Mouse (Mus musculus) neutrophil, adult 5-6 weeks (primary cell): ENCODE measurements around the gene Psg26. TPM values are rescaled to one million over a fixed set of nuclear protein-coding genes. Genes with fewer than 3 reads are reported as not detected.
"Not testable (repeated sequence)": the region's sequence is repeated elsewhere in the genome, so short reads cannot be mapped to it uniquely, and the experiment has no call there.

Experiments
- ATAC-seq: fragments of 151-379, 151-347 bp; 2 replicates; pipeline ENCODE4 v1.8.0; 2017; ENCODE audit warnings: mild to moderate bottlenecking, moderate TSS enrichment; ENCODE audit not compliant: insufficient number of reproducible peaks, poor library complexity, low FRiP score, severe bottlenecking; ENCODE audit errors: extremely low read depth
- total RNA-seq: library from RNA; stranded (forward); fragments of 200-1000 nt; gene quantifications from 2 replicates; pipeline ENCODE4 v1.2.3, GENCODE M21; 2017

Gene Psg26
- not detected in 2 replicates for total RNA-seq

GRCm38 (mm10) chr7:18484077-18484476 is at the start of gene Psg26:
Psg26 (minus strand) TSS chr7:18484177.
- ATAC-seq: no peak

GRCm38 (mm10) chr7:18533420-18533819 is 49.4 kb upstream of the Psg26 start:
- no peak for ATAC-seq

GRCm38 (mm10) chr7:18532169-18532568 is 48.2 kb upstream of the Psg26 start, which contains the start of gene Psg25:
Psg25 (minus strand) TSS chr7:18532269.
- no peak for ATAC-seq

- ATAC-seq: no peak
These were observed 40.7 kb upstream of the Psg26 start for GRCm38 (mm10) chr7:18524668-18525067.

- ATAC-seq: not testable (repeated sequence)
These were observed 28.9 kb upstream of the Psg26 start for GRCm38 (mm10) chr7:18512848-18513247.

- ATAC-seq: not testable (repeated sequence)
These were observed 28.4 kb upstream of the Psg26 start for GRCm38 (mm10) chr7:18512417-18512816.

GRCm38 (mm10) chr7:18511479-18511878 is 27.5 kb upstream of the Psg26 start:
- no peak for ATAC-seq

- ATAC-seq: not testable (repeated sequence)
These were observed 52.0 kb downstream of the Psg26 start, which contains the start of gene Psg28 for GRCm38 (mm10) chr7:18431941-18432340. Psg28 (minus strand) TSS chr7:18432041.

Other genes starting within 250 kb of the Psg26 start
- not detected in 2 replicates for gene Mill1, start 238.8 kb downstream of the Psg26 start, total RNA-seq
- gene Psg18, start 129.2 kb downstream of the Psg26 start, total RNA-seq: not detected in 2 replicates
- not detected in 2 replicates for gene Psg28, start 52.1 kb downstream of the Psg26 start, total RNA-seq
- gene Psg25, start 48.1 kb upstream of the Psg26 start, total RNA-seq: not detected in 2 replicates
- gene Psg27, start 83.1 kb upstream of the Psg26 start, total RNA-seq: not detected in 2 replicates
- gene Psg23, start 132.3 kb upstream of the Psg26 start, total RNA-seq: not detected in 2 replicates
- not detected in 2 replicates for gene Psg21, start 172.5 kb upstream of the Psg26 start, total RNA-seq
- not detected in 2 replicates for gene Psg20, start 202.0 kb upstream of the Psg26 start, total RNA-seq
- not detected in 2 replicates for gene Psg22, start 233.9 kb upstream of the Psg26 start, total RNA-seq